7 mouse cellular contexts compared by ENCODE assay signal in genomic region chr6:68931860-68932259, GRCm38 (mm10).
DNase-seq lines count a peak whose midpoint lies in the region; ATAC-seq and TF ChIP-seq lines count a peak whose summit lies in the region.
"Not testable (repeated sequence)": the region's sequence is repeated elsewhere in the genome, so short reads cannot be mapped to it uniquely, and the experiment has no call there.

No protein-coding gene starts in this region.

- H3K4me1 ChIP-seq in MEL (ENCODE audit: control insufficient read depth in 1 of 2, insufficient read depth in 2 of 2, low read length in 2 of 2); forebrain, embryonic 11.5 days (replicated peaks; ENCODE audit: control insufficient read depth, insufficient read depth, low read length); hindbrain, postnatal 0 days (ENCODE audit: insufficient read depth, low read length); liver, adult 2 months (ENCODE audit: control insufficient read depth, insufficient read depth, low read length): not testable (repeated sequence)

- DNase-seq in 3T3-L1 (ENCODE audit: low read depth, low spot score): peak; percentile 8
- DNase-seq in MEL (ENCODE audit: low read depth, low spot score): peak; percentile 4
- DNase-seq in embryo, embryonic 10 days (ENCODE audit: low spot score): peak; percentile 7
- not testable (repeated sequence) for DNase-seq in forebrain, embryonic 11.5 days (ENCODE audit: low spot score)
- peak; percentile 3 for DNase-seq in hindbrain, postnatal 0 days (ENCODE audit: low spot score)
- peak; percentile 2 for DNase-seq in liver, adult 2 months (ENCODE audit: extremely low read depth, low read depth, low spot score)
- DNase-seq in retina, embryonic 14.5 days (ENCODE audit: low spot score): peak; percentile 47

- H3K9ac ChIP-seq in MEL (ENCODE audit: control insufficient read depth, low read depth, low read length, poor library complexity, severe bottlenecking); forebrain, embryonic 11.5 days (ENCODE audit: low read length); hindbrain, postnatal 0 days (replicated peaks; ENCODE audit: low read length); liver, adult 2 months (ENCODE audit: low read depth, low read length): not testable (repeated sequence)

- H3K27me3 ChIP-seq in MEL (ENCODE audit: control insufficient read depth in 1 of 2, insufficient read depth in 2 of 2, low read length in 2 of 2); forebrain, embryonic 11.5 days (ENCODE audit: control insufficient read depth, insufficient read depth, low read length); hindbrain, postnatal 0 days (ENCODE audit: insufficient read depth, low read length); liver, adult 2 months (ENCODE audit: control insufficient read depth, insufficient read depth, low read length): not testable (repeated sequence)

- peak; percentile 26 for TF ChIP-seq RAD21 in MEL (IDR thresholded peaks at IDR 0.05; ENCODE audit: low read depth, low read length)

- 0 out of 2 replicates have a peak, but pooled peaks have one; percentile 53 for ATAC-seq in forebrain, embryonic 11.5 days (replicated peaks; ENCODE audit: low FRiP score)
- not testable (repeated sequence) for ATAC-seq in hindbrain, postnatal 0 days

- H3K27ac ChIP-seq in MEL (ENCODE audit: control insufficient read depth, low read depth, low read length); forebrain, embryonic 11.5 days (ENCODE audit: low read depth, low read length); hindbrain, postnatal 0 days; liver, adult 2 months (replicated peaks; ENCODE audit: insufficient read depth, low read depth, low read length): not testable (repeated sequence)

- H3K4me2 ChIP-seq in forebrain, embryonic 11.5 days (ENCODE audit: low read depth, low read length, severe bottlenecking); hindbrain, postnatal 0 days (ENCODE audit: low read depth, low read length): not testable (repeated sequence)

- not testable (repeated sequence) for H3K79me2 ChIP-seq in MEL (ENCODE audit: control insufficient read depth, insufficient read depth, low read length, poor library complexity); liver, adult 2 months (ENCODE audit: control insufficient read depth, insufficient read depth, low read length)

- TF ChIP-seq POLR2A in MEL (IDR thresholded peaks at IDR 0.05; ENCODE audit: control insufficient read depth in 1 of 2, insufficient read depth in 1 of 2, low read depth in 1 of 2, low read length in 2 of 2, poor library complexity in 1 of 2); liver, adult 2 months (IDR thresholded peaks at IDR 0.05; ENCODE audit: extremely low read depth, insufficient read depth, low read length): not testable (repeated sequence)

- not testable (repeated sequence) for H3K9me3 ChIP-seq in MEL (replicated peaks; ENCODE audit: insufficient read depth, low read length); forebrain, embryonic 11.5 days (ENCODE audit: control insufficient read depth, low read length); hindbrain, postnatal 0 days (ENCODE audit: low read length)

- H3K4me3 ChIP-seq in MEL (ENCODE audit: control insufficient read depth in 1 of 2, insufficient read depth in 1 of 2, low read depth in 2 of 2, low read length in 2 of 2); forebrain, embryonic 11.5 days (ENCODE audit: low read depth, low read length); hindbrain, postnatal 0 days (ENCODE audit: low read length); liver, adult 2 months (ENCODE audit: insufficient read depth, low read depth, low read length): not testable (repeated sequence)

- not testable (repeated sequence) for H3K36me3 ChIP-seq in MEL (ENCODE audit: control insufficient read depth in 1 of 2, insufficient read depth in 2 of 2, low read length in 2 of 2); forebrain, embryonic 11.5 days (ENCODE audit: control insufficient read depth, insufficient read depth, low read length); hindbrain, postnatal 0 days (ENCODE audit: insufficient read depth, low read length); liver, adult 2 months (ENCODE audit: control insufficient read depth, insufficient read depth, low read length)

- peak in 1 of 3 experiments; percentile 32; a peak in 1 of 6 replicates for TF ChIP-seq CTCF in MEL (IDR thresholded peaks at IDR 0.05 in 2 of 3, conservative IDR thresholded peaks at IDR 0.05 in 1 of 3; ENCODE audit: control insufficient read depth in 1 of 3, insufficient read depth in 1 of 3, low read depth in 2 of 3, low read length in 3 of 3, poor library complexity in 1 of 3, severe bottlenecking in 1 of 3)
- peak; percentile 21; the same call in 1 of the 2 replicates for TF ChIP-seq CTCF in hindbrain, postnatal 0 days (IDR thresholded peaks at IDR 0.05; ENCODE audit: low read depth)
- not testable (repeated sequence) for TF ChIP-seq CTCF in liver, adult 2 months (IDR thresholded peaks at IDR 0.05; ENCODE audit: low read depth, low read length)

- not testable (repeated sequence) for TF ChIP-seq EP300 in MEL (IDR thresholded peaks at IDR 0.05; ENCODE audit: low read depth in 1 of 2, low read length in 2 of 2)

TF ChIP-seq in MEL, 35 proteins besides CTCF, POLR2A, EP300 and RAD21:
- TF ChIP-seq SMC3 (IDR thresholded peaks at IDR 0.05; ENCODE audit: low read depth, low read length): peak; percentile 46
TF ChIP-seq in MEL: peak in this region for 1; not testable (repeated sequence) for 34.
